Mouse (Mus musculus): ENCODE results near the gene Rbm28.

The Rbm28 gene

GRCm38 (mm10) chr6:29144971-29145370 is 19.8 kb downstream of the Rbm28 start:
- no peak for DNase-seq (ENCODE audit: low spot score in 2 of 2)

GRCm38 (mm10) chr6:29143608-29144007 is 21.2 kb downstream of the Rbm28 start:
- DNase-seq (ENCODE audit: low spot score in 2 of 2) = peak in 1 of 2 experiments; percentile 22

GRCm38 (mm10) chr6:29137441-29137840 is 27.4 kb downstream of the Rbm28 start:
- no peak for DNase-seq (ENCODE audit: low spot score in 2 of 2)

GRCm38 (mm10) chr6:29133100-29133499 is 31.7 kb downstream of the Rbm28 start:
- DNase-seq (ENCODE audit: low spot score in 2 of 2) = no peak

GRCm38 (mm10) chr6:29126878-29127426 is 37.9 kb downstream of the Rbm28 start:
- no peak for DNase-seq (ENCODE audit: low spot score in 2 of 2)

GRCm38 (mm10) chr6:29119990-29120389 is 44.8 kb downstream of the Rbm28 start:
- no peak for DNase-seq (ENCODE audit: low spot score in 2 of 2)

- no peak for DNase-seq (ENCODE audit: low spot score in 2 of 2)
Observed at GRCm38 (mm10) chr6:29118963-29119362, 45.8 kb downstream of the Rbm28 start.

GRCm38 (mm10) chr6:29118231-29118630 is 46.6 kb downstream of the Rbm28 start:
- no peak for DNase-seq (ENCODE audit: low spot score in 2 of 2)

GRCm38 (mm10) chr6:29117417-29118104 is 47.2 kb downstream of the Rbm28 start:
- peak; percentile 28 to 59 for DNase-seq (ENCODE audit: low spot score in 2 of 2)

- DNase-seq (ENCODE audit: low spot score in 2 of 2) = no peak
Observed at GRCm38 (mm10) chr6:29115756-29116155, 49.0 kb downstream of the Rbm28 start.

GRCm38 (mm10) chr6:29111501-29111900 is 53.3 kb downstream of the Rbm28 start:
- DNase-seq (ENCODE audit: low spot score in 2 of 2) = no peak

GRCm38 (mm10) chr6:29108376-29108775 is 56.4 kb downstream of the Rbm28 start:
- no peak for DNase-seq (ENCODE audit: low spot score in 2 of 2)

GRCm38 (mm10) chr6:29101248-29101864 is 63.5 kb downstream of the Rbm28 start:
- DNase-seq (ENCODE audit: low spot score in 2 of 2) = peak; percentile 45 to 75

- peak; percentile 34 to 45 for DNase-seq (ENCODE audit: low spot score in 2 of 2)
Observed at GRCm38 (mm10) chr6:29100423-29100822, 64.4 kb downstream of the Rbm28 start.

- DNase-seq (ENCODE audit: low spot score in 2 of 2) = peak; percentile 57 to 69
Observed at GRCm38 (mm10) chr6:29099536-29100170, 65.2 kb downstream of the Rbm28 start.

GRCm38 (mm10) chr6:29092904-29093303 is 71.9 kb downstream of the Rbm28 start:
- peak in 1 of 2 experiments; percentile 14 for DNase-seq (ENCODE audit: low spot score in 2 of 2)

- DNase-seq (ENCODE audit: low spot score in 2 of 2) = no peak
Observed at GRCm38 (mm10) chr6:29092234-29092633, 72.6 kb downstream of the Rbm28 start.

GRCm38 (mm10) chr6:29087921-29088709 is 76.7 kb downstream of the Rbm28 start:
- no peak for DNase-seq (ENCODE audit: low spot score in 2 of 2)

GRCm38 (mm10) chr6:29084401-29084800 is 80.4 kb downstream of the Rbm28 start:
- no peak for DNase-seq (ENCODE audit: low spot score in 2 of 2)

- no peak for DNase-seq (ENCODE audit: low spot score in 2 of 2)
Observed at GRCm38 (mm10) chr6:29082776-29083354, 81.9 kb downstream of the Rbm28 start.

GRCm38 (mm10) chr6:29081826-29082363 is 82.9 kb downstream of the Rbm28 start:
- DNase-seq (ENCODE audit: low spot score in 2 of 2) = no peak
